Mouse (Mus musculus) left cerebral cortex, postnatal 4 days (tissue): ENCODE results near the gene Igsf9. TPM values are rescaled to one million over a fixed set of nuclear protein-coding genes. Genes with fewer than 3 reads are reported as not detected.

ENCODE experiments used
- DNase-seq: peaks from one replicate; pipeline ENCODE4 v3.0.0-alpha.2; 2022
- intact Hi-C: fragments of 180-260 bp; cut with DNase I; formaldehyde crosslinking; loops from one replicate; pipeline ENCODE4 v1.15.1; 2025
- total RNA-seq, 2 experiments: library from RNA; stranded (reverse); gene quantifications; 2 replicates each; pipeline ENCODE4 v1.2.3; 2021

The Igsf9 gene
- total RNA-seq, 2 experiments from 2014 or later = 57.2 to 67.9 TPM

GRCm38 (mm10) chr1:172540283-172540820 is 58.8 kb downstream of the Igsf9 start:
- DNase-seq = no peak
- intact Hi-C loops = no loop called here

DNA sequence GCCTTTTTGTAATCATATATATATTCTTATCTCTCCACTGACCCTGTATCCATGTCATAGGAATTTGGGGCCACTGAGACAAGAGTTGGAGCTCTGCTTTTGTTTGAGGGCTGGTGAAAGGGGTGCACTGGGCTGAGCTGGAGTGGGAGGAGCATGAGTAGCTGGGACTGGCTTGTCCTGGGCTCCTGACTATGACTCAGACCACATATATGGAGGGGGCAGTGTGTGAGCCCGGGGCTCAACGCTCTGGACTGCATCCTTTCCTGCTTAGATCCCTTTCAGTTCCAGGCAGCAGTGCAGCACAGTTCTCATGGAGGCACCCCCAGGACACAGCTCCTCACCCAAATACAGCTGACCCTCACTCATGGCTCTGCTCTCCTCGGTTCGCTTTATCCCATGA is 64.5 kb downstream of the Igsf9 start:
- DNase-seq = no peak
- intact Hi-C loops = no loop called here

Other genes with a start within 250 kb of the Igsf9 start
- under 1 TPM in 1 of 2 experiments, not detected in 1; 0.58 TPM for gene Atp1a4, start 223.4 kb upstream of the Igsf9 start, total RNA-seq
- 100 to 1,000 TPM; 157 to 165 TPM for gene Igsf8, start 220.1 kb upstream of the Igsf9 start, total RNA-seq
- gene Atp1a2, start 183.7 kb upstream of the Igsf9 start, total RNA-seq = 100 to 1,000 TPM; 211 to 226 TPM
- 10 to 100 TPM; 23.5 to 27.4 TPM for gene Kcnj9, start 152.5 kb upstream of the Igsf9 start, total RNA-seq
- gene Kcnj10, start 140.6 kb upstream of the Igsf9 start, total RNA-seq = 10 to 100 TPM; 20.4 to 21.3 TPM
- gene Pigm, start 105.2 kb upstream of the Igsf9 start, total RNA-seq = 10 to 100 TPM; 11.1 TPM
- under 1 TPM in 1 of 2 experiments, not detected in 1; 0.26 TPM for gene Slamf9, start 6.4 kb upstream of the Igsf9 start, total RNA-seq
- 10 to 100 TPM; 22.8 to 29.5 TPM for gene Tagln2, start 18.3 kb downstream of the Igsf9 start, total RNA-seq
- 1 to 10 TPM; 2.3 to 2.5 TPM for gene Cfap45, start 39.0 kb downstream of the Igsf9 start, total RNA-seq
- gene Vsig8, start 74.2 kb downstream of the Igsf9 start, total RNA-seq = not detected
- not detected for gene Slamf8, start 108.8 kb downstream of the Igsf9 start, total RNA-seq
- not detected for gene Fcrl6, start 120.8 kb downstream of the Igsf9 start, total RNA-seq
- gene Dusp23, start 151.2 kb downstream of the Igsf9 start, total RNA-seq = 1 to 10 TPM; 5.8 to 6.9 TPM
- not detected for gene Crp, start 216.3 kb downstream of the Igsf9 start, total RNA-seq